Mouse (Mus musculus) limb, embryonic 11.5 days (tissue): ENCODE measurements around the gene Kcnip1. TPM values are rescaled to one million over a fixed set of nuclear protein-coding genes. Genes with fewer than 3 reads are reported as not detected.

Experiments
- ATAC-seq: fragments of 200-750 bp; cut with Nextera tagmentation; 2 replicates; pipeline ENCODE4 v1.8.0; 2017; ENCODE audit warnings: low read depth; ENCODE audit not compliant: insufficient number of reproducible peaks, low FRiP score, low TSS enrichment
- DNase-seq: peaks from one replicate; pipeline ENCODE4 v3.0.0-alpha.2; 2015; ENCODE audit warnings: low spot score
- H3K27ac ChIP-seq: fragments of 300-500 bp; sonication (generic); replicated peaks from 2 replicates; pipeline ENCODE4 v1.5.1; 2014; ENCODE audit warnings: low read depth, mild to moderate bottlenecking, low read length
- H3K27me3 ChIP-seq: fragments of 300-500 bp; sonication (generic); 2 replicates; pipeline ENCODE4 v1.6.1; 2014; ENCODE audit warnings: mild to moderate bottlenecking, low read length, mixed read lengths; ENCODE audit not compliant: control insufficient read depth, insufficient read depth
- H3K36me3 ChIP-seq: fragments of 300-500 bp; sonication (generic); 2 replicates; pipeline ENCODE4 v1.6.1; 2014; ENCODE audit warnings: mild to moderate bottlenecking, low read length, moderate library complexity, mixed read lengths; ENCODE audit not compliant: control insufficient read depth, insufficient read depth
- H3K4me1 ChIP-seq: fragments of 300-500 bp; sonication (generic); 2 replicates; pipeline ENCODE4 v1.6.1; 2014; ENCODE audit warnings: low read length, mixed read lengths; ENCODE audit not compliant: control insufficient read depth, insufficient read depth
- H3K4me2 ChIP-seq: fragments of 300-500 bp; sonication (generic); 2 replicates; pipeline ENCODE4 v1.6.1; 2014; ENCODE audit warnings: low read depth, mild to moderate bottlenecking, moderate library complexity; ENCODE audit not compliant: severe bottlenecking
- H3K4me3 ChIP-seq: fragments of 300-500 bp; sonication (generic); 2 replicates; pipeline ENCODE4 v1.5.1; 2014; ENCODE audit warnings: low read depth, low read length
- H3K9ac ChIP-seq: fragments of 300-500 bp; sonication (generic); 2 replicates; pipeline ENCODE4 v1.6.1; 2014; ENCODE audit warnings: mild to moderate bottlenecking, low read length
- H3K9me3 ChIP-seq: fragments of 300-500 bp; sonication (generic); 2 replicates; pipeline ENCODE4 v1.6.1; 2016; ENCODE audit warnings: low read length; ENCODE audit not compliant: control insufficient read depth
- WGBS: fragments of 180-500 bp; shearing (Covaris S2); extraction: QIAGEN DNeasy Blood & Tissue Kit; methylation state at CpG from one replicate; pipeline ENCODE4 v1.1.7; 2014; 5-methylcytosine and 5-hydroxymethylcytosine counted together
- polyA plus RNA-seq: library from polyadenylated mRNA; unstranded; fragments of >200 nt; fragmentation: Nextera tagmentation; extraction: Ambion mirVana; gene quantifications from 2 replicates; pipeline ENCODE4 v1.2.1, GENCODE M21; 2014

Kcnip1 gene
- polyA plus RNA-seq, 1 experiment from 2014 or later: 0.80 TPM

GRCm38 (mm10) chr11:33614218-33614617 lies 378.7 kb downstream of the Kcnip1 start:
- H3K9me3 ChIP-seq: no peaks in the 10 kb centered on the region
- no peak overlapping the region for H3K27ac ChIP-seq
- no peaks in the 10 kb centered on the region for H3K4me1 ChIP-seq
- DNase-seq (peak; percentile 85), ATAC-seq (peak; percentile 57)
- WGBS: 6% methylated on average over 15 of the region's 15 CpGs
- no peak overlapping the region for H3K4me3 ChIP-seq
- no peaks in the 10 kb centered on the region for H3K36me3 ChIP-seq
- no peak overlapping the region for H3K9ac ChIP-seq
- no peaks in the 10 kb centered on the region for H3K27me3 ChIP-seq
- no peak overlapping the region for H3K4me2 ChIP-seq

- no peaks in the 10 kb centered on the region for H3K36me3 ChIP-seq
- no peak overlapping the region for H3K27ac ChIP-seq
- H3K4me1 ChIP-seq: 0 out of 2 replicates have a peak, but pooled peaks cover 3% of the 10 kb centered on the region
- H3K4me3 ChIP-seq: no peak overlapping the region
- H3K27me3 ChIP-seq: no peaks in the 10 kb centered on the region
- DNase-seq (no peak), ATAC-seq (peak; percentile 73; the same call in 1 of the 2 replicates)
- 9% methylated on average over 3 of the region's 3 CpGs for WGBS
- no peak overlapping the region for H3K9ac ChIP-seq
- no peaks in the 10 kb centered on the region for H3K9me3 ChIP-seq
- no peak overlapping the region for H3K4me2 ChIP-seq
Observed at GRCm38 (mm10) chr11:33607784-33608183, 385.2 kb downstream of the Kcnip1 start.

- H3K9ac ChIP-seq: no peak overlapping the region
- no peaks in the 10 kb centered on the region for H3K27me3 ChIP-seq
- no peak overlapping the region for H3K4me3 ChIP-seq
- ATAC-seq (no peak), DNase-seq (no peak)
- H3K27ac ChIP-seq: no peak overlapping the region
- WGBS: 74% methylated on average over 2 of the region's 2 CpGs
- no peaks in the 10 kb centered on the region for H3K36me3 ChIP-seq
- 0 out of 2 replicates have a peak, but pooled peaks cover 3% of the 10 kb centered on the region for H3K4me1 ChIP-seq
- no peaks in the 10 kb centered on the region for H3K9me3 ChIP-seq
- no peak overlapping the region for H3K4me2 ChIP-seq
Observed at GRCm38 (mm10) chr11:33603174-33603573, 389.8 kb downstream of the Kcnip1 start.

GRCm38 (mm10) chr11:33598986-33599385 lies 394.0 kb downstream of the Kcnip1 start, which contains the start of gene D130052B06Rik:
Gene D130052B06Rik, plus strand, starts transcription at chr11:33599302.
- no peak within 1 kb of the TSS for H3K9ac ChIP-seq
- no peak within 1 kb of the TSS for H3K27ac ChIP-seq
- no peaks in the 10 kb centered on the region for H3K4me1 ChIP-seq
- no peaks in the 10 kb centered on the region for H3K36me3 ChIP-seq
- 81% methylated on average over 4 of the region's 4 CpGs for WGBS
- H3K9me3 ChIP-seq: no peaks in the 10 kb centered on the region
- H3K4me3 ChIP-seq: no peak within 1 kb of the TSS
- ATAC-seq (no peak), DNase-seq (no peak)
- no peaks in the 10 kb centered on the region for H3K27me3 ChIP-seq
- no peak within 1 kb of the TSS for H3K4me2 ChIP-seq

- Histone ChIP-seq H3K27ac (no peak overlapping the region), H3K4me1 (no peaks in the 10 kb centered on the region), H3K27me3 (no peaks in the 10 kb centered on the region), H3K36me3 (no peaks in the 10 kb centered on the region), H3K4me2 (no peak overlapping the region), H3K9ac (no peak overlapping the region), H3K9me3 (no peaks in the 10 kb centered on the region), H3K4me3 (no peak overlapping the region)
- 84% methylated on average over 4 of the region's 4 CpGs for WGBS
- DNase-seq (no peak), ATAC-seq (no peak)
Observed at GRCm38 (mm10) chr11:33596655-33597054, 396.3 kb downstream of the Kcnip1 start.

GRCm38 (mm10) chr11:33592826-33593225 lies 400.1 kb downstream of the Kcnip1 start:
- Histone ChIP-seq H3K9ac (no peak overlapping the region), H3K4me1 (no peaks in the 10 kb centered on the region), H3K4me3 (no peak overlapping the region), H3K36me3 (no peaks in the 10 kb centered on the region), H3K4me2 (no peak overlapping the region), H3K27me3 (no peaks in the 10 kb centered on the region), H3K9me3 (no peaks in the 10 kb centered on the region), H3K27ac (no peak overlapping the region)
- ATAC-seq (no peak), DNase-seq (no peak)
- WGBS: 81% methylated on average over 4 of the region's 4 CpGs

GRCm38 (mm10) chr11:33590771-33591170 lies 402.2 kb downstream of the Kcnip1 start:
- DNase-seq: no peak

GRCm38 (mm10) chr11:33586614-33587013 lies 406.3 kb downstream of the Kcnip1 start:
- H3K27me3 ChIP-seq: no peaks in the 10 kb centered on the region

More at GRCm38 (mm10) chr11:33590771-33591170, 402.2 kb downstream of the Kcnip1 start:
- WGBS: 94% methylated on average over 3 of the region's 3 CpGs
- Histone ChIP-seq H3K4me1 (no peaks in the 10 kb centered on the region), H3K27me3 (no peaks in the 10 kb centered on the region), H3K27ac (no peak overlapping the region), H3K4me2 (no peak overlapping the region), H3K4me3 (no peak overlapping the region), H3K9ac (no peak overlapping the region), H3K9me3 (no peaks in the 10 kb centered on the region), H3K36me3 (no peaks in the 10 kb centered on the region)
- ATAC-seq: no peak

GRCm38 (mm10) chr11:33579621-33580020 lies 413.3 kb downstream of the Kcnip1 start:
- Histone ChIP-seq H3K27me3 (no peaks in the 10 kb centered on the region), H3K9me3 (no peaks in the 10 kb centered on the region), H3K4me3 (no peak overlapping the region), H3K4me1 (no peaks in the 10 kb centered on the region), H3K4me2 (no peak overlapping the region), H3K27ac (no peak overlapping the region), H3K9ac (no peak overlapping the region), H3K36me3 (no peaks in the 10 kb centered on the region)
- 68% methylated on average over 3 of the region's 3 CpGs for WGBS
- DNase-seq (no peak), ATAC-seq (no peak)

More at GRCm38 (mm10) chr11:33586614-33587013, 406.3 kb downstream of the Kcnip1 start:
- Histone ChIP-seq H3K27ac (no peak overlapping the region), H3K4me3 (no peak overlapping the region), H3K4me1 (no peaks in the 10 kb centered on the region), H3K9ac (no peak overlapping the region), H3K36me3 (no peaks in the 10 kb centered on the region), H3K4me2 (no peak overlapping the region), H3K9me3 (no peaks in the 10 kb centered on the region)
- WGBS: 85% methylated on average over 6 of the region's 6 CpGs
- DNase-seq: no peak
- no peak for ATAC-seq
